Mouse (Mus musculus): ENCODE measurements around the gene Barx2.

The Barx2 gene

GRCm38 (mm10) chr9:31808753-31809152 lies 104.5 kb downstream of the Barx2 start:
- no peak for ATAC-seq (ENCODE audit: low TSS enrichment)

DNA sequence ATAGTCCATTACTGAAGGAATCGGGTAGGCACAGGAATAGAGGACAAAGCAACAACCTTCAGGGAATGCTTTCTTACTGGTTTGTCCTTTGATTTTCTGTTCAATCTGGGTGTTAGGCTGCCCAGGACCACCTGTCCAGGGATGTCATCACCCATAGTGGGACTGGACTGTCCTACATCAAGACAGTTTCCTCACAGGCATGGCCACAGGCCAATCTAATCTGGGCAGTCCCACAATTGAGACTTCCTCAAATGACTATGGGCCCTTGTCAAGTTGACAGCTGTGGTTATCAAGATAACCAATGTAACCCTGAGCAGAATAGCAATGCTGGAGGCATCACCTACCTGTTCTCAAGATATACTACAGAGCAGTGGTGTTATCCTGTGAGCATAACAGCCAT lies 110.6 kb downstream of the Barx2 start:
- no peak for ATAC-seq (ENCODE audit: low TSS enrichment)

Data from frontal cortex, adult (tissue).